Mouse (Mus musculus): ENCODE measurements around the gene Pnpo. TPM values are rescaled to one million over a fixed set of nuclear protein-coding genes. Genes with fewer than 3 reads are reported as not detected.

Pnpo gene
- polyA plus RNA-seq, 1 experiment = 65.6 TPM

DNA sequence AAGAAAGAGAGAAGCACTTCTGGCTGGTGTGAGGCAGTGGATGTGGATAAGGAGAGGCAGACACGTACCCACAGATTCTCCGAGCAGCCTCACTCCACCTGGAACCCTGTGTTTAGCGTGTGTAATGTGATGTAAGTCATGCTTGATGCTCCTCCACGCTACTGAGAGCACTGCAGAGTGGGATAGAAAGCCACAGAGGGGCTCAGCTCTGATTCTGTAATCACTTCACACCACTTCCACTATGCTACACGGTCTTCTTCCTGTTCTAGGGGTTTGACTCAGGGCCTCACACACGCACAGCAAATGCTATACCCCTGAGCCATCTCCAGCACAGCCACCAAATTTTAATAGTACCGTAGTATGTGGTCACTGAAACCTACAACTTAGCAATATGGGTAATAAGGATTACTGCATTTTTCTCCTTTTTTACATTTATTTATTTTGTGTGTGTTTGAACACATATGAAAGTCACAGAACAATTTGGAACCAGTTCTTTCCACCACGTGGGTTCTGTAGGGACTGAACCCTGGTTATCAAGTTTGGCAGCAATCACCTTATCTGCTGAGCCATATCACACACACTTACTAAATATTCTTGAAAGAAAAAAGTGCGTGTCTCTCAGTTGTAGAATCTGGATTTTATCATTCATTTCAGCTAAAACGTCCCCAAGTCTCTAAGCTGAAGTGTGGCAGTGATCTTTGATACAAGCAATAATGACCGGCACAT is 23.9 kb upstream of the Pnpo start:
- TF ChIP-seq CTCF (IDR thresholded peaks at IDR 0.05; ENCODE audit: control insufficient read depth, insufficient read depth, low read length) (no peak), POLR2A (IDR thresholded peaks at IDR 0.05; ENCODE audit: borderline replicate concordance, control insufficient read depth, low read depth, low read length) (no peak)
- Histone ChIP-seq H3K4me3 (replicated peaks; ENCODE audit: control insufficient read depth, low read depth, low read length) (peak overlapping the region; percentile 67), H3K27ac (ENCODE audit: control insufficient read depth, insufficient read depth, low read depth, low read length, poor library complexity) (peak overlapping the region; percentile 86), H3K4me1 (ENCODE audit: control insufficient read depth, insufficient read depth, low read length) (peaks cover 16% of the 10 kb centered on the region)
- WGBS = 15% methylated on average over 11 of the region's 11 CpGs

DNA sequence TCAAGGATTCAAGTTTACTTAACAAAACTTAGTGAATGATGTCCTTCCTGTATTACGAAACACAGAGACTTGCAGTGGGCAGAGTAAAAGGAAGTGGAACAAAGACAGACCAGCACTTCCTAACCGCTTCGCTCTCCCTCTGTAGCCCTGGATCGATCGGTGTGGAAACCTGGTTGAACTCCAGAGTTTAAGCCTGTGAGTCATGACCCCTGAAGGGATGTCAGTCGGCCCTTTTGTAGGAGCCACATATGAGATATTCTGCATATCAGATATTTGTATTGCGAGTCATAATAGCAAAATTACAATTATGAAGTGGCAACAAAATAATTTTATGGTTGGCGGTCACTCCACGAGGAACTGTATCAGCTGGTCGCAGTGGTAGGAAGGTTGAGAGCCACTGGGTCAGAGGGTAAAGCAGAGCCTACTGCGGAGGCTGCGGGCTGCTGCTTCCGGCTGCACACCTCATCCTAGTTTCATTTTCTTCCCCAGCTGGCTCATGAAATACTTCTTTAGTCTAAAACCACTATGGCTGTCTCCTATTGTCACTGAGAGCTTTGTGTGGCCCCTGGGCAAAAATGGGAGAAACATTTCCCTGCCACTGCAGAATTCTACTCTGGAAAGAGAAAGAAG is 23.2 kb upstream of the Pnpo start:
- 3% methylated on average over 13 of the region's 13 CpGs for WGBS
- H3K4me1 ChIP-seq (ENCODE audit: control insufficient read depth, insufficient read depth, low read length) = peaks cover 14% of the 10 kb centered on the region
- peak overlapping the region; percentile 86 for H3K27ac ChIP-seq (ENCODE audit: control insufficient read depth, insufficient read depth, low read depth, low read length, poor library complexity)
- H3K4me3 ChIP-seq (replicated peaks; ENCODE audit: control insufficient read depth, low read depth, low read length) = peak overlapping the region; percentile 67
- TF ChIP-seq CTCF (IDR thresholded peaks at IDR 0.05; ENCODE audit: control insufficient read depth, insufficient read depth, low read length) (no peak), POLR2A (IDR thresholded peaks at IDR 0.05; ENCODE audit: borderline replicate concordance, control insufficient read depth, low read depth, low read length) (no peak)

DNA sequence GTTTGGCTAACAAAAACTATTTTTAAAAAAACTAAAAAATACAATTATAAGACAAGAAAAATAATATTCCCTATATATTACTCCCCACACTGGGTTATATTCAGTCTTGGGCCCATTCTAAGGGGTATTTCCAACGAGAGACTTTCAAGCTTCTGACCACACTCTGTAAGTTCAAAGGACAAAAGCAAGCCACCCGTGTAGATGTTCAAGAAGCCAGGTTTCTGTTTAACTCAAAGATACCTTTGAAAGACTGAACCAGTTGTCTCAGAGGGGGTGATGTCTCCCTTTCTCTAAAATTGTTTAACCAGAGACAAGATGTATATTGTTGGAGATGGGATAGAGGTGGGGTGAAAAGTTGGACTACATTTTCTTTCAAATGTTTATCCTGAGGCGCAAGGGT is 22.4 kb upstream of the Pnpo start:
- Histone ChIP-seq H3K27ac (ENCODE audit: control insufficient read depth, insufficient read depth, low read depth, low read length, poor library complexity) (peak overlapping the region; percentile 47), H3K4me1 (ENCODE audit: control insufficient read depth, insufficient read depth, low read length) (peaks cover 12% of the 10 kb centered on the region), H3K4me3 (replicated peaks; ENCODE audit: control insufficient read depth, low read depth, low read length) (no peak overlapping the region)
- no peak for TF ChIP-seq POLR2A (IDR thresholded peaks at IDR 0.05; ENCODE audit: borderline replicate concordance, control insufficient read depth, low read depth, low read length)
- no peak for TF ChIP-seq CTCF (IDR thresholded peaks at IDR 0.05; ENCODE audit: control insufficient read depth, insufficient read depth, low read length)
- WGBS = 67% methylated on average over 3 of the region's 3 CpGs

DNA sequence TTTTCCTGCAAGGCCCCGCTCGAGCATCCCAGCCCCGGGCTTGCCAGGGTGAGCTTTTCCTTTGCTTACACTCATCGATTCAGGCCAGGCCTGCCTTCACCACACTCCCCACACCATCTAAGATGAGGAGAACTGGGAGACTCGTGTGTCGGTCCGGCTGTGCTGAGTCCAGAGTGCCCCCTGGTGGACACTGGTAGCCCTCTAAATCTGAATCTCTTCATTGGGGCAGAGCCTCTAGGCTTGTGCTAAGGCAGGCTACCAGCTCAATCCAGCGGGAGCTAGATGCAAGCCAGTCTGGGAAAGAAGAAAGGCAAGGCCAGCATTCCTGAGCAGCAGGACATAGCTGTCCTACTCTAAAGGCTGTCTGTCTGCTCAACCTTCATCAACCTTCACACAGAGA is 19.8 kb upstream of the Pnpo start:
- TF ChIP-seq CTCF (IDR thresholded peaks at IDR 0.05; ENCODE audit: control insufficient read depth, insufficient read depth, low read length) (peak; percentile 94), POLR2A (IDR thresholded peaks at IDR 0.05; ENCODE audit: borderline replicate concordance, control insufficient read depth, low read depth, low read length) (no peak)
- no peak overlapping the region for H3K4me3 ChIP-seq (replicated peaks; ENCODE audit: control insufficient read depth, low read depth, low read length)
- peaks cover 5% of the 10 kb centered on the region for H3K4me1 ChIP-seq (ENCODE audit: control insufficient read depth, insufficient read depth, low read length)
- 21% methylated on average over 8 of the region's 8 CpGs for whole genome bisulfite sequencing
- H3K27ac ChIP-seq (ENCODE audit: control insufficient read depth, insufficient read depth, low read depth, low read length, poor library complexity) = no peak overlapping the region

DNA sequence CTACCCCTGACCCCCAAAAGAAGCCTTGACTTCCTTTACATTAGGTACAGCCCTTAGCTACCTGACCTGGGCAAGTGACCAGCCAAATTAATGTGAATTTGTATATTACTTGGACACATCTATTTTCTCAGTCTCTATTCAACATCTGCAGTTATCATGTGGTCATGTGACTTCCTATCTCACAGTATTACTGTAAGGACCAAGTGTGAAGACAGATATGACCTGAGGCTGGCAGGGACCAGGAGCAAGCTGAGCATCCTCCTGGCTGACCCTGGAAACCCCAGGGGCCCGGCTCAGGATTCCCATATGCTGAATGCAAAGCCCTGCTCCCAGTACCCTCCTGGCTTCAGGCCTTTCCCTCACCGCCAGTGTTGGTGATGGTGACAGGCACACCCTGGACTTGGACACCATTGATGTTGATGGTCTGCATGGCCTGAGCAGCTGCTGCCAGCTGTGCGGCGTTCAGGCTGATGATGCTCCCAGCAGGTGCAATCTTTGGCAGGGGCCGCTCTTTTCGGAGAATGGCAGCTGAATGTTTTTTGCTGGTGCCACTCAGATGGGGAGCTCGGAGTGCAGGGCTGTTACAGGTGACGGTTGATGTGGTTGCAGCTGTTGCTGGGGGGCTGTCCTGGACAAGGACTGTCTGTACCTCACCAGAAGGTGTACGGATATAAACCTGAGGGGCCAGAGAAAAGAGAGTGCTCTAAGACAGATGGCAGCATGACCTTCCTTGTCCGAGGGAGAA is 13.4 kb upstream of the Pnpo start:
- WGBS = 88% methylated on average over 10 of the region's 10 CpGs
- TF ChIP-seq POLR2A (IDR thresholded peaks at IDR 0.05; ENCODE audit: borderline replicate concordance, control insufficient read depth, low read depth, low read length) (no peak), CTCF (IDR thresholded peaks at IDR 0.05; ENCODE audit: control insufficient read depth, insufficient read depth, low read length) (no peak)
- no peak overlapping the region for H3K4me3 ChIP-seq (replicated peaks; ENCODE audit: control insufficient read depth, low read depth, low read length)
- H3K27ac ChIP-seq (ENCODE audit: control insufficient read depth, insufficient read depth, low read depth, low read length, poor library complexity) = peak overlapping the region; percentile 26
- peaks cover 3% of the 10 kb centered on the region for H3K4me1 ChIP-seq (ENCODE audit: control insufficient read depth, insufficient read depth, low read length)

DNA sequence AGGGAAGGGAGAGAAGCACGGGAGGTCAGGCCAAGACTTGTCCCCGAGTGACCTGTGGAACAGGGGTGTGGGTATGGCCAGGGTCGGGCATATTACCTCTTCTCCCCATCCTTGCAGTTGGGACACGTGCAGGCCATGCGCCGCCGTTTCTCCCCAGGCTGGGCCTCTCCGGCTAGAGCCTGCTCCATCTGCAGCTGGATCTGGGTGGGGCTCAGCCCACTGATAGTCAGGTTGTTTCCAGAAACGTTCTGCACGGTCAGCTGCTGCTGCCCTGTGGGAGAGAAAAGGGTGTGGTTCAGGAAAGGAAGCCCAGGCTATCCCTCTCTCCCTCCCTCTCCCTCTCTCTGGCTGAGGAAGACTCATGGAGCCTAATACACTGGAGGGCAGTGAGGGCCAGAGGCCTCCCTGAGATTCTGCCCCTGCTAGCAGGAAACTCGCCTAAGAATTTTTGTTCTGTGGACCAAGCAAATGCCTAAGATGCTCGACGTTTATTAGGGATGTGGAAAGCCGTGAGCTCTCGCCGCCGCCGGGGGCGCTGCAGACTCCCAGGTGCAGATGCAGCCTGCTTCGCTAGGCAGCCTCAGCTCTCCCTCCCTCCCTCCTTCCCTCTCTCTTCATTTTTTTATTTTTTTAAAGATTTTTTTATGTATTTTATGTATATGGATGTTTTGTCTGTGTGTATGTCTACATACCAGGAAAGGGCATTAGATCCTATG is 12.4 kb upstream of the Pnpo start:
- Histone ChIP-seq H3K4me3 (replicated peaks; ENCODE audit: control insufficient read depth, low read depth, low read length) (no peak overlapping the region), H3K27ac (ENCODE audit: control insufficient read depth, insufficient read depth, low read depth, low read length, poor library complexity) (peak overlapping the region; percentile 36; the same call in 1 of the 2 replicates), H3K4me1 (ENCODE audit: control insufficient read depth, insufficient read depth, low read length) (peaks cover 3% of the 10 kb centered on the region)
- WGBS = 68% methylated on average over 20 of the region's 20 CpGs
- TF ChIP-seq CTCF (IDR thresholded peaks at IDR 0.05; ENCODE audit: control insufficient read depth, insufficient read depth, low read length) (peak; percentile 28; the same call in 1 of the 2 replicates), POLR2A (IDR thresholded peaks at IDR 0.05; ENCODE audit: borderline replicate concordance, control insufficient read depth, low read depth, low read length) (no peak)

DNA sequence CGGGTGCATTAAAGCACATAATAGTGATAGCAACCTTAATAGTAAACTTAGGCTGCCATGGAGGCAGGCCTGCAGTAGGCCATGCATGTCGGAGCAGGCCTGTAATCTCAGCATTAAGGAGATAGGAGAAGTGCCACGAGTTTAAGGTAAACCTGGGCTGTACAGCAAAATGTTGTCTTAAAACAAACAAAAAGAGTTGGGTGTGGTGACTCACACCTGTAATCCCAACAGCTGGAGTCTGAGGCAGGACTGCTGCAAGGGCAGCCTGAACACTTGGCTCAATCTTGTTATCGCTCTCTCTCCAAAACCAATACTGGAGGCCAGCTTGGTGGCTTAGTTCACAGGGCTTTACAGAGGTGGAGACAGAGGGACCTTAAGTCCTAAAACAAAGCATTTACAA is 11.3 kb upstream of the Pnpo start:
- H3K4me1 ChIP-seq (ENCODE audit: control insufficient read depth, insufficient read depth, low read length) = peaks cover 3% of the 10 kb centered on the region
- H3K4me3 ChIP-seq (replicated peaks; ENCODE audit: control insufficient read depth, low read depth, low read length) = no peak overlapping the region
- H3K27ac ChIP-seq (ENCODE audit: control insufficient read depth, insufficient read depth, low read depth, low read length, poor library complexity) = no peak overlapping the region
- 88% methylated on average over 4 of the region's 4 CpGs for WGBS
- TF ChIP-seq CTCF (IDR thresholded peaks at IDR 0.05; ENCODE audit: control insufficient read depth, insufficient read depth, low read length) (no peak), POLR2A (IDR thresholded peaks at IDR 0.05; ENCODE audit: borderline replicate concordance, control insufficient read depth, low read depth, low read length) (no peak)
